Mouse (Mus musculus): ENCODE measurements around the gene Ddx4.

Ddx4 gene

DNA sequence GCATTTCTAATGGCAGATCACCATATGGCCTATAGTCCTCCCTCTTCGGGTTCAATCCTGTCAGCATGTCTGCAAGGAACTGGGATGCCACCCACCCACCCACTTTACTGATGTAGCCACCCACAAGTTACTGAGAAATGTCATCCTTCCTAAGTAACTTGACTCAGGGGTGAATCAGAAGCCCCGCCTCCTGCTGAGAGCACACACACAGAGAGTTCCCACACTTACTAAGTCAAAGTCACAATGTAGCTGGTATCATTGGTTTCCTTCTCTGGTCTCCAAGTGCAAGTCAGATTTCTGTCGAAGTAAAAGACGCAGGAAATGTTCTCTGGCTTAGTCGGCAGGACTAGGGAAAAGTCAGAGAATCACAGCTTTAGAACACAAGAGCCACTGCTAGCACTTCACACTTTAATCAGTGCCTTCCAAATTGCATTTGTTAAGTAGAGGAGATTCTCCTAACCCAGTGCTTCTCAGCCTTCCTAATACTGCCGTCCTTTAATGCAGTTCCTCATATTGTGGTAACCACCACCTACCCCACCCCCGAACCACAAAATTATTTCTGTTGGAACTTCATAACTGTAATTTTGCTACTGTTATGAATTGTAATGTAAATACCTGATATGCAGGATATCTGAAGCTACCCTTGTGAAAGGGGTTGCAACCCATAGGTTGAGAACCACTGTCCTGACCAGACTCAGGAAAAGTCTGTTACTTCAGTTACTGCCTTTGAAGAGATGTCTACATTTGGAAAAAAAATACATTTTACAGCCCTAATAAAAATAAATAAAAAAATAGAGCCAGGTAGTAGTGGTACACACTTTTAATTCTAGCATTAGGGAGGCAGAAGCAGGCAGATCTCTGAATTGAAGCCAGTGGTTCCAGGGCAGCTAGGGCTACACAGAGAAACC is 100.4 kb downstream of the Ddx4 start:
- DNase-seq (ENCODE audit: low spot score), result no peak
